Mouse (Mus musculus) thymus, postnatal 25 days (tissue): ENCODE results near the gene Ttc27.

Source experiments
- DNase-seq: peaks from one replicate; pipeline ENCODE4 v3.0.0; 2022

Gene Ttc27

DNA sequence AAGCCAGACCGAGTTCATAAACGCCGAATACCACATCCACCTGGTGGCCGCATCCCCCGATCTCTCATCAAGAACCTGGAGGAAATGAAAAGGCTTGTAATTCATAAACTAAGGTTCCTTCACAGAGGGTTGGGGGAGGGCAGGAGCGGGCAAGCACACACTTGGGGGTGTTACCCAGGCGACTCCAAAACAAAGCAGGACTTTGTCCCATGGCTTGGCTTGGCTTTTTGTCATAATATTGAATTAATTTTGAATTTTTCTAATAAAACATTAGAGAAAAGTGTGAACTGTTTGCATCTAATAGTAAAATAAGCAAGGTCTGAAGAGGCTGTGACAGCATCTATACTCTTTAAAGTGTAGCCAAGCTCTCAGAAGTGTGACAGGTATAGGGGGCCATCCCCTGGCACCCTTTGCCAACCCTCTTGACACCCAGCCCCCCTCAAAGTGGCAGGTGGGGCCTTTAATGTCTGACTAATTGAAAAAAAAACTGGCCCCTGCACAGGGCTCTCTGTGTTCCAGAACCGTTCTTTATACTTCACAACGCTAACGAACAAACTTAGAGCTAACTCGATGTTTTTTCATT lies 172.1 kb downstream of the Ttc27 start:
- DNase-seq = no peak

DNA sequence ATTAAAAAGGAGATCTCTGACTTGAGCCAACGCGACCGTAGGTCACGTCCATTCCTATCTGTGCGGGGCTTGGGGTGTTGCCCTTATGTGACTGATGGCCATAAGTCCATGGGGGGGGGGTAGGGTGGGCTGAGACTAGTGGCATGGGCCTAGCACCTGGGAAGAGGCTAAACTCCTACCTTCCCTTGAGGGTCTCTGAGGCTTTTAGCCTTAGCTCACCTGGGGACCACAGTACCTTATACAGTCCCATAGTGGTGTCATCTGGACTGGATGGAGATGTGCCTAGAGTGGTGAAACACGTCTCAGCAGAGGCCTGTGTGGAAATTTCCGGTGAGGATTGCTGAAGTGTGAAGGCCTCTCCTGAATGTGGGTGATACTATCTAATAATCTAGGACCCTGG lies 184.9 kb downstream of the Ttc27 start:
- no peak for DNase-seq

DNA sequence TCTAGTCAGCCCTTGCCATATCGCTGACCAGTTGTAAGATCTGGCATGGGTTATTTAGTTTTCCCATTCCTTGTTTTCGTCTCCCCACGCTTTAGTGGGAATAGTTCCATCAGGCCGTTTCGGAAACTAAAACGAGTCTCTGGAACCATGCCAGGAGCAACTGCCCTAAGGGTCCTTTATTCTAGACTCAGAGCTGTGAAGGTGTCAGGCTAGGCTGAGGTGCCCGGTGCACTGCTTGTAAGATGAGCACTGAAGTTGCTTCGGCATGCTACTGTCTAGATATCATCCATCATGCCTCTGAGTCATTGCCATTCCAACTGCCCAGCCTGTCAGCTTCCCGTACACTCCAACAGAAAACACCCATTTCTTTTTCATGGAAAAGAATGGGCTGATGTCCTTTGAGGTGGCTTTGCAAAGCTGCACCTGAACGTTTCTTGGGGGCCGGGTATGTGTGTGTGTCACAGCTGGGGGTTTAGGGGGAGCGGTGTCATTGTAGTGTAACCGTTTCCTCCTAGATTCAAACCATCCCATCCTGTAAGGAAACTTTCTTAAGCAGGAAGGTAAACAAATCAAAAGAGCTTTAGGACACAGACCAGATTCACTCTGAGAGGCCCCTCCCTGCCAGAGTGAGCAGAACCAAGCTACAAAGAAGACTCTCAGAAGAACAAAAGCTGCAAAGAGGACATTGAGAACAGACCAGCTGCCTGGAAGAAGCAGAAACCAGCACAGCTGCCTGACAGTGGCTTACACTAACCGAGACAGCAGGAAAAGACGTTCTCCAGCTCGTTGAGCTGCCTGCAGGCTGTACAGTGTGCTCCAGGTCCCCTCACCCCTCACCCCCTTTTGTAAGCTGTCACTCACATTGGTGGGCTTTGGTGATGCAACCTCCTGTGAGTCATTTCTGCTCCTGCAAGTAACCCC lies 186.1 kb downstream of the Ttc27 start:
- DNase-seq = peak; percentile 7

DNA sequence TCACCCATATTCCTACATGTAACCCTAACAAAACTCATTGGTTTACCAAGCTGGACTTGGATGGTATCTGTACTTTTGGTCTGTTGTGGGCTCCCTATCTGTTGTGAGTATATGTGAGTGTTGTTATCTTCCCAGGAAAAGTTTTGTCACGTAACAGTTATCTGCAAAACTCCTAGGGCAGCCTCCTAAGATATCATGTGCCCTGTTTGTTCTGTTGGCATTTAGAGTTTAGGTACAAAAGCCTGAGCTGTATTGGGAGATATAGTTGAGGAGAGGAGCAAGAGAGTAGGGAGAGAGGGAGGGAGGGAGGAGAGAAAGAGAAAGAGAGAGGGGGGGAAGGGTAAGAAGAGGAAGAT lies 186.8 kb downstream of the Ttc27 start:
- DNase-seq = no peak

DNA sequence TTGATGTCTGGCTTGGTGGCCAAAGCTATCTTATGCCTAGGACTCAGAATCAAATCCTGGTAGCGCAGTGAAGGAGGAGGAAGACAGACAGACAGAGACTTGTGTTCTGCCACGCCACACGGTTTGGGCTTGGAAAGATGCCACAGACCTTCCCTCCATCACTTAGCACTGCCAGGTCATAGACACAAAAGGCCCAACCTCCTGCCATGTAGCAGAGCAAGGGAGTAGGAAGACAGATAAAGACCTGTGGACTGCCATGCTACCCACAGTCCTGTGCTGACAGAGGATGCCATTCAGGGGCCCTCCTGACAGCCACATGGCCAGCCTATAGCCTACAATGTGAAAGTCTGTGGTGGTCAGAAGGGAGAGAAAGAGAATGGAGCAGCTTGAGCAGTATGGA lies 187.4 kb downstream of the Ttc27 start:
- no peak for DNase-seq

DNA sequence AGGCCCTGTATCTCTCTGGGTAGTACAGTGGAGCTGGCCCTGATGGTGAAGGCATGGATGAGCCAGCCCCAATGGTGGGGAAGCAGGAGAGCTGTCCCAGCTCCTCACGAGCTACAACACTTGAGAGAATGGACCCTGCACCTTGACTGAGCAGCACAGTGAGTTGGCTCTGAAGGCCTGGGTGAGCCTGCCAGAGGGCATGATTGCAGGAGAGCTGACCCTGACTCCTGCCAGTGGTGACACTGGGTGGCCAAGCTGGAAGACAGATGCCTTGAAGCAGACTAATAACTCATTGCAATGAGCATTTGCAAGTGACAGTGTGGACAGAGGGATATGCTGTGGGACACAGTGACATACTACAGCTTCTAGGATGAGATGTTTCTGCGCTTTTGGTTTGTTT lies 195.5 kb downstream of the Ttc27 start:
- DNase-seq = no peak
